In genomic region chr19:58140191-58140784, GRCm38 (mm10) we compare ENCODE assay signal across 23 mouse cellular contexts.
DNase-seq lines count a peak whose midpoint lies in the region; ATAC-seq and TF ChIP-seq lines count a peak whose summit lies in the region.
"Had no signal": no experiment of that assay in that cellular context is flagged by ENCODE, and none has a peak within 500 bp of the region (broad histone marks: within the 10 kb centered on the region; RNA-seq: fewer than 3 reads in every experiment).

No protein-coding gene starts in this region.

- no peak for TF ChIP-seq EP300 in lung, postnatal 0 days (IDR thresholded peaks at IDR 0.05)

- no peak overlapping the region for H3K27ac ChIP-seq in lung, postnatal 0 days (ENCODE audit: low read length)
- no peak overlapping the region for H3K27ac ChIP-seq in forebrain, embryonic 11.5 days (ENCODE audit: low read depth, low read length)
- peak overlapping the region; percentile 36; the same call in 1 of the 2 replicates for H3K27ac ChIP-seq in limb, embryonic 10.5 days
- H3K27ac ChIP-seq: embryonic facial prominence, embryonic 12.5 days; heart, adult 2 months had no signal

- H3K9ac ChIP-seq in lung, postnatal 0 days (replicated peaks; ENCODE audit: low read depth): no peak overlapping the region
- H3K9ac ChIP-seq in forebrain, embryonic 11.5 days (ENCODE audit: low read length): no peak overlapping the region
- H3K9ac ChIP-seq: embryonic facial prominence, embryonic 12.5 days had no signal

- no peaks in the 10 kb centered on the region for H3K4me1 ChIP-seq in lung, postnatal 0 days (ENCODE audit: insufficient read depth, low read depth, low read length)
- peaks cover 3% of the 10 kb centered on the region; the same call in 1 of the 2 replicates for H3K4me1 ChIP-seq in forebrain, embryonic 11.5 days (replicated peaks; ENCODE audit: control insufficient read depth, insufficient read depth, low read length)
- peaks cover 14% of the 10 kb centered on the region for H3K4me1 ChIP-seq in limb, embryonic 10.5 days
- H3K4me1 ChIP-seq: embryonic facial prominence, embryonic 12.5 days had no signal

- H3K36me3 ChIP-seq in lung, postnatal 0 days (ENCODE audit: insufficient read depth, low read length): no peaks in the 10 kb centered on the region
- no peaks in the 10 kb centered on the region for H3K36me3 ChIP-seq in forebrain, embryonic 11.5 days (ENCODE audit: control insufficient read depth, insufficient read depth, low read length)
- H3K36me3 ChIP-seq in limb, embryonic 10.5 days: no peaks in the 10 kb centered on the region
- H3K36me3 ChIP-seq: embryonic facial prominence, embryonic 12.5 days had no signal

- no peak for ATAC-seq in lung, postnatal 0 days
- peak; percentile 63; the same call in 1 of the 2 replicates for ATAC-seq in forebrain, embryonic 11.5 days (replicated peaks; ENCODE audit: low FRiP score)
- ATAC-seq: Patski had no signal

- no peaks in the 10 kb centered on the region for H3K27me3 ChIP-seq in lung, postnatal 0 days (replicated peaks; ENCODE audit: insufficient read depth, low read length)
- no peaks in the 10 kb centered on the region for H3K27me3 ChIP-seq in forebrain, embryonic 11.5 days (ENCODE audit: control insufficient read depth, insufficient read depth, low read length)
- no peaks in the 10 kb centered on the region for H3K27me3 ChIP-seq in limb, embryonic 10.5 days (ENCODE audit: low read depth, poor library complexity, severe bottlenecking)
- H3K27me3 ChIP-seq: embryonic facial prominence, embryonic 12.5 days; Patski had no signal

- no peaks in the 10 kb centered on the region for H3K9me3 ChIP-seq in lung, postnatal 0 days (ENCODE audit: low read length)
- H3K9me3 ChIP-seq in forebrain, embryonic 11.5 days (ENCODE audit: control insufficient read depth, low read length): no peaks in the 10 kb centered on the region
- H3K9me3 ChIP-seq in limb, embryonic 10.5 days (replicated peaks): no peaks in the 10 kb centered on the region
- H3K9me3 ChIP-seq: embryonic facial prominence, embryonic 12.5 days had no signal

- H3K4me2 ChIP-seq in lung, postnatal 0 days (replicated peaks; ENCODE audit: low read depth, low read length): no peak overlapping the region
- peak overlapping the region; percentile 24; the same call in 1 of the 2 replicates for H3K4me2 ChIP-seq in forebrain, embryonic 11.5 days (ENCODE audit: low read depth, low read length, severe bottlenecking)
- H3K4me2 ChIP-seq: embryonic facial prominence, embryonic 12.5 days; liver, embryonic 11.5 days had no signal

- no peak for TF ChIP-seq CTCF in lung, postnatal 0 days (IDR thresholded peaks at IDR 0.05)

- 21% methylated on average over 13 of the region's 13 CpGs for WGBS in lung, postnatal 0 days
- WGBS in forebrain, embryonic 11.5 days: 17% methylated on average over 13 of the region's 13 CpGs
- 41% methylated on average over 13 of the region's 13 CpGs for WGBS in limb, embryonic 10.5 days

- DNase-seq in embryo, embryonic 10 days (ENCODE audit: low spot score): peak; percentile 31
- no peak for DNase-seq in embryo, embryonic 11 days
- peak; percentile 19 for DNase-seq in lung, postnatal 0 days (ENCODE audit: low spot score)
- DNase-seq in lung, postnatal 14 days: no peak
- peak; percentile 71 for DNase-seq in forebrain, embryonic 11.5 days (ENCODE audit: low spot score)
- DNase-seq in limb, embryonic 10.5 days (ENCODE audit: low spot score): no peak
- DNase-seq in gastrocnemius, postnatal 4 days (ENCODE audit: low spot score in 2 of 2): no peak
- DNase-seq in spleen, postnatal 4 days (ENCODE audit: low spot score in 2 of 2): no peak
- DNase-seq: adrenal gland, postnatal 10 days; cerebellum, adult 11-12 months; cerebellum, postnatal 14 days; gastrocnemius, postnatal 10 days; heart, adult 2 months; heart, postnatal 36 days; kidney, adult 8-10 months; kidney, postnatal 36 days; layer of hippocampus, adult 9-11 months; lung, adult 2 months; thymus, postnatal 4 days had no signal

- no peak overlapping the region for H3K4me3 ChIP-seq in lung, postnatal 0 days (ENCODE audit: low read depth, low read length)
- no peak overlapping the region for H3K4me3 ChIP-seq in forebrain, embryonic 11.5 days (ENCODE audit: low read depth, low read length)
- H3K4me3 ChIP-seq in limb, embryonic 10.5 days: no peak overlapping the region
- H3K4me3 ChIP-seq: embryonic facial prominence, embryonic 12.5 days; erythroblast, embryonic 14.5 days; heart, adult 2 months had no signal

Comparison
In these comparisons a context has a peak if more than half of its experiments do, and no peak if none do; other contexts are left out.
1. DNase-seq: peak in embryo, embryonic 10 days (single experiment), lung, postnatal 0 days (single experiment) and forebrain, embryonic 11.5 days (single experiment); none in embryo, embryonic 11 days (single experiment), lung, postnatal 14 days (single experiment), limb, embryonic 10.5 days (single experiment), gastrocnemius, postnatal 4 days (0 of 2) and spleen, postnatal 4 days (0 of 2).